9 mouse cellular contexts compared by ENCODE assay signal in the genomic region with DNA sequence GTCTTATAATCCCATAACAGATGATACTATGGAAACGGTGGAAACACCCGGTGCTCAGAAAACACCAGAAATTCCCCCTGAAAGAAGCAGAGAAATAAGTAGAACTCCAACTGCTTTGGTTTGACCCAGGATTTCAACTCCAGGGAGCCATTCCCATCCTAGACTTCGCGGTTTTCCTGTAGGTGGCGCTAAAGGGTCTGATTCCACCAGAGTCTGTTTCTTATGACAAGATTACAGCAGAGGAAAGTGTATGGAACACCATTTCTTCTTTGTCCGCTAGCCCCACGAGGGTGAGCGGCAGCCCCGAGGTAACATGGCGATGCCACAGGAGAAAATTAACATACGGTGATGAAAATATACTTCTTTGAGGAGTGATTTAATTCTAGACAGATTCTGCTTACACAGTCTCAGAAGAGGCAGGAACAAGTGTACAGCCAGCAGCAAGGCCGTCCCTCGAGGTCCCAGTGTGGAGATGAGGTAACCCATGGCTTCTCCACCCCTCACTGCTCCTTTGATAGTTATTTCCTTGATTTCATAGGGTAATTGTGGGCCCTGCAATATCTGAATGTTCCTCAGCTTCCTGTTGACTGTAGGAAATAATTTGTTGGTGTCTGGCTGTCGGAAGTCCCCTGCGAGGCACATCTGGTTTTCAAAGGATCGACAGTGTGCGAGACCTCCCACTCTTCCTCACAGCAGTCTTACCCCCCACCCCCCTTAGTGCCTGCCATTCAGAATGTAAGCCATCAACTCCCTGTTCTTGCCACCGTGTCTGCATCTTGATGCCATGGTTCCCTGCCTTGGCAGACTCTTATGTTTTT. TPM values are rescaled to one million over a fixed set of nuclear protein-coding genes. Genes with fewer than 3 reads are reported as not detected.
DNase-seq lines count a peak whose midpoint lies in the region; ATAC-seq lines count a peak whose summit lies in the region.
"Had no signal": no experiment of that assay in that cellular context is flagged by ENCODE, and none has a peak within 500 bp of the region (broad histone marks: within the 10 kb centered on the region; RNA-seq: fewer than 3 reads in every experiment).

No protein-coding gene starts in this region.

- no peaks in the 10 kb centered on the region for H3K36me3 ChIP-seq in hindbrain, embryonic 15.5 days
- H3K36me3 ChIP-seq in megakaryocyte, embryonic 14.5 days (replicated peaks; ENCODE audit: low read length): no peaks in the 10 kb centered on the region
- H3K36me3 ChIP-seq: limb, embryonic 15.5 days had no signal

- no peak overlapping the region for H3K4me3 ChIP-seq in hindbrain, embryonic 15.5 days
- H3K4me3 ChIP-seq in megakaryocyte, embryonic 14.5 days (replicated peaks): peak overlapping the region; percentile 51
- H3K4me3 ChIP-seq: limb, embryonic 15.5 days had no signal

- H3K9ac ChIP-seq in hindbrain, embryonic 15.5 days: no peak overlapping the region
- H3K9ac ChIP-seq: limb, embryonic 15.5 days had no signal

- peak; percentile 88 for DNase-seq in NIH3T3 (ENCODE audit: low read depth)
- DNase-seq in cerebellum, adult 9-11 months: peak; percentile 69
- peak; percentile 80 to 88 for DNase-seq in frontal cortex, postnatal 36 days (ENCODE audit: low spot score in 2 of 2)
- peak; percentile 80 to 88 for DNase-seq in layer of hippocampus, postnatal 14 days (ENCODE audit: low spot score in 2 of 2)
- peak; percentile 87 to 91 for DNase-seq in right cerebral cortex, postnatal 10 days (ENCODE audit: low spot score in 2 of 2)
- peak; percentile 80 for DNase-seq in urinary bladder, postnatal 25 days (ENCODE audit: low spot score)

- no peaks in the 10 kb centered on the region for H3K9me3 ChIP-seq in hindbrain, embryonic 15.5 days
- no peaks in the 10 kb centered on the region for H3K9me3 ChIP-seq in megakaryocyte, embryonic 14.5 days
- H3K9me3 ChIP-seq: limb, embryonic 15.5 days had no signal

- H3K27ac ChIP-seq in hindbrain, embryonic 15.5 days (replicated peaks): no peak overlapping the region; the same call in 1 of the 2 replicates
- H3K27ac ChIP-seq: limb, embryonic 15.5 days had no signal

- 24% methylated on average over 18 of the region's 18 CpGs for WGBS in hindbrain, embryonic 15.5 days

- H3K4me1 ChIP-seq in hindbrain, embryonic 15.5 days (replicated peaks): peaks cover 15% of the 10 kb centered on the region
- peaks cover 55% of the 10 kb centered on the region for H3K4me1 ChIP-seq in megakaryocyte, embryonic 14.5 days

- ATAC-seq in hindbrain, embryonic 15.5 days (ENCODE audit: low FRiP score, low read depth): peak; percentile 88

- H3K4me2 ChIP-seq in hindbrain, embryonic 15.5 days: peak overlapping the region; percentile 17; the same call in 1 of the 2 replicates
- H3K4me2 ChIP-seq: limb, embryonic 15.5 days had no signal

- no peaks in the 10 kb centered on the region for H3K27me3 ChIP-seq in hindbrain, embryonic 15.5 days
- peaks cover 13% of the 10 kb centered on the region for H3K27me3 ChIP-seq in megakaryocyte, embryonic 14.5 days (replicated peaks)
- H3K27me3 ChIP-seq: limb, embryonic 15.5 days had no signal

RNA-seq across cellular contexts. Expression of gene Setd7, which starts 23.1 kb away (rescaled TPM):
- polyA plus RNA-seq in hindbrain, embryonic 15.5 days (2015; fragmentation: Nextera tagmentation; extraction: Ambion mirVana): 2.6 and 2.9 TPM in 2 replicates
- 10 to 100 TPM; 88.8 to 95.4 TPM for total RNA-seq in layer of hippocampus, postnatal 14 days (2021)
- polyA plus RNA-seq in megakaryocyte, embryonic 14.5 days (2012; ENCODE audit: insufficient read depth, low replicate concordance): 4.2 and 5.0 TPM in 2 replicates
